In genomic region chr4:32530421-32530920, GRCm38 (mm10) we compare ENCODE assay signal across 9 mouse cellular contexts.
DNase-seq lines count a peak whose midpoint lies in the region; ATAC-seq and TF ChIP-seq lines count a peak whose summit lies in the region.
"Had no signal": no experiment of that assay in that cellular context is flagged by ENCODE, and none has a peak within 500 bp of the region (broad histone marks: within the 10 kb centered on the region; RNA-seq: fewer than 3 reads in every experiment).

No protein-coding gene starts in this region.

- no peaks in the 10 kb centered on the region for H3K36me3 ChIP-seq in kidney, postnatal 0 days (ENCODE audit: insufficient read depth, low read length)
- H3K36me3 ChIP-seq in embryonic facial prominence, embryonic 15.5 days = no peaks in the 10 kb centered on the region
- H3K36me3 ChIP-seq in hindbrain, embryonic 15.5 days = no peaks in the 10 kb centered on the region
- no peaks in the 10 kb centered on the region for H3K36me3 ChIP-seq in midbrain, postnatal 0 days (ENCODE audit: insufficient read depth, low read length)
- no peaks in the 10 kb centered on the region for H3K36me3 ChIP-seq in thymus, adult 2 months (ENCODE audit: control insufficient read depth, insufficient read depth, low read length)

- H3K4me1 ChIP-seq in kidney, postnatal 0 days (replicated peaks; ENCODE audit: insufficient read depth, low read length) = peaks cover 16% of the 10 kb centered on the region
- H3K4me1 ChIP-seq in embryonic facial prominence, embryonic 15.5 days = peaks cover 28% of the 10 kb centered on the region
- H3K4me1 ChIP-seq in hindbrain, embryonic 15.5 days (replicated peaks) = peaks cover 71% of the 10 kb centered on the region
- peaks cover 21% of the 10 kb centered on the region for H3K4me1 ChIP-seq in midbrain, postnatal 0 days (ENCODE audit: insufficient read depth, low read length)
- no peaks in the 10 kb centered on the region; the same call in 1 of the 2 replicates for H3K4me1 ChIP-seq in thymus, adult 2 months (replicated peaks; ENCODE audit: control insufficient read depth, insufficient read depth, low read length)

- no peak for ATAC-seq in kidney, postnatal 0 days (replicated peaks; ENCODE audit: low FRiP score, low read depth)
- ATAC-seq in embryonic facial prominence, embryonic 15.5 days (ENCODE audit: insufficient number of reproducible peaks, low FRiP score, low TSS enrichment, low read depth) = no peak
- no peak for ATAC-seq in hindbrain, embryonic 15.5 days (ENCODE audit: low FRiP score, low read depth)
- no peak for ATAC-seq in midbrain, postnatal 0 days (ENCODE audit: low FRiP score)

- no peak for TF ChIP-seq CTCF in kidney, postnatal 0 days (IDR thresholded peaks at IDR 0.05; ENCODE audit: low read depth)
- TF ChIP-seq CTCF in midbrain, postnatal 0 days (IDR thresholded peaks at IDR 0.05) = no peak
- no peak for TF ChIP-seq CTCF in thymus, adult 2 months (IDR thresholded peaks at IDR 0.05; ENCODE audit: borderline replicate concordance, control insufficient read depth, extremely low read depth, insufficient read depth, low read length, poor library complexity)

- H3K9ac ChIP-seq in kidney, postnatal 0 days (ENCODE audit: low read depth, low read length) = 0 out of 2 replicates have a peak overlapping the region, but pooled peaks have one; percentile 28
- no peak overlapping the region for H3K9ac ChIP-seq in embryonic facial prominence, embryonic 15.5 days
- H3K9ac ChIP-seq in hindbrain, embryonic 15.5 days = peak overlapping the region; percentile 33
- H3K9ac ChIP-seq in midbrain, postnatal 0 days (replicated peaks; ENCODE audit: low read length, poor library complexity, severe bottlenecking) = peak overlapping the region; percentile 53

- no peak overlapping the region for H3K27ac ChIP-seq in kidney, postnatal 0 days
- H3K27ac ChIP-seq in embryonic facial prominence, embryonic 15.5 days (replicated peaks) = 0 out of 2 replicates have a peak overlapping the region, but pooled peaks have one; percentile 49
- H3K27ac ChIP-seq in hindbrain, embryonic 15.5 days (replicated peaks) = peak overlapping the region; percentile 90
- H3K27ac ChIP-seq in midbrain, postnatal 0 days (ENCODE audit: low read depth, low read length) = peak overlapping the region; percentile 79
- H3K27ac ChIP-seq in thymus, adult 2 months (ENCODE audit: control insufficient read depth, insufficient read depth, low read length) = no peak overlapping the region

- peak overlapping the region; percentile 49 for H3K4me2 ChIP-seq in kidney, postnatal 0 days (ENCODE audit: low read length)
- peak overlapping the region; percentile 45 for H3K4me2 ChIP-seq in embryonic facial prominence, embryonic 15.5 days (replicated peaks)
- H3K4me2 ChIP-seq in hindbrain, embryonic 15.5 days = peak overlapping the region; percentile 55
- peak overlapping the region; percentile 51 for H3K4me2 ChIP-seq in midbrain, postnatal 0 days (ENCODE audit: low read depth, low read length, poor library complexity, severe bottlenecking)

- H3K9me3 ChIP-seq in kidney, postnatal 0 days (replicated peaks; ENCODE audit: low read length) = no peaks in the 10 kb centered on the region
- H3K9me3 ChIP-seq in embryonic facial prominence, embryonic 15.5 days (replicated peaks) = no peaks in the 10 kb centered on the region
- no peaks in the 10 kb centered on the region for H3K9me3 ChIP-seq in hindbrain, embryonic 15.5 days
- no peaks in the 10 kb centered on the region for H3K9me3 ChIP-seq in midbrain, postnatal 0 days (ENCODE audit: low read length)
- H3K9me3 ChIP-seq: megakaryocyte, embryonic 14.5 days had no signal

- DNase-seq in kidney, postnatal 0 days (ENCODE audit: low spot score) = no peak
- DNase-seq in kidney, postnatal 14 days = no peak
- peak; percentile 28 for DNase-seq in midbrain, postnatal 0 days (ENCODE audit: low spot score)
- no peak for DNase-seq in cerebellum, postnatal 10 days
- DNase-seq in cerebellum, adult 8-10 months = no peak
- no peak for DNase-seq in thymus, adult 2 months

- no peak overlapping the region for H3K4me3 ChIP-seq in kidney, postnatal 0 days (replicated peaks; ENCODE audit: low read depth, low read length)
- no peak overlapping the region for H3K4me3 ChIP-seq in embryonic facial prominence, embryonic 15.5 days (replicated peaks)
- peak overlapping the region; percentile 17 for H3K4me3 ChIP-seq in hindbrain, embryonic 15.5 days
- peak overlapping the region; percentile 23 for H3K4me3 ChIP-seq in midbrain, postnatal 0 days (ENCODE audit: low read depth, low read length)
- H3K4me3 ChIP-seq in thymus, adult 2 months (ENCODE audit: control insufficient read depth, insufficient read depth, low read length) = no peak overlapping the region

- no peaks in the 10 kb centered on the region for H3K27me3 ChIP-seq in kidney, postnatal 0 days (ENCODE audit: insufficient read depth, low read length)
- no peaks in the 10 kb centered on the region for H3K27me3 ChIP-seq in embryonic facial prominence, embryonic 15.5 days
- no peaks in the 10 kb centered on the region for H3K27me3 ChIP-seq in hindbrain, embryonic 15.5 days
- no peaks in the 10 kb centered on the region for H3K27me3 ChIP-seq in midbrain, postnatal 0 days (ENCODE audit: insufficient read depth, low read length)
- no peaks in the 10 kb centered on the region for H3K27me3 ChIP-seq in thymus, adult 2 months (ENCODE audit: control insufficient read depth, insufficient read depth, low read length)

- WGBS in kidney, postnatal 0 days = 69% methylated on average over 9 of the region's 9 CpGs
- 56% methylated on average over 9 of the region's 9 CpGs for WGBS in embryonic facial prominence, embryonic 15.5 days
- 8% methylated on average over 9 of the region's 9 CpGs for WGBS in hindbrain, embryonic 15.5 days
- 13% methylated on average over 9 of the region's 9 CpGs for whole genome bisulfite sequencing in midbrain, postnatal 0 days
- WGBS in thymus, adult 2 months = 94% methylated on average over 9 of the region's 9 CpGs

- TF ChIP-seq POLR2A in thymus, adult 2 months (IDR thresholded peaks at IDR 0.05; ENCODE audit: control insufficient read depth, extremely low read depth, insufficient read depth, low read length, poor library complexity) = no peak

Comparison
In these comparisons a context has a peak if more than half of its experiments do, and no peak if none do; other contexts are left out.
1. H3K27ac ChIP-seq: peak in embryonic facial prominence, embryonic 15.5 days (single experiment), hindbrain, embryonic 15.5 days (single experiment) and midbrain, postnatal 0 days (single experiment); none in kidney, postnatal 0 days (single experiment) and thymus, adult 2 months (single experiment).
2. H3K4me3 ChIP-seq: peak in hindbrain, embryonic 15.5 days (single experiment) and midbrain, postnatal 0 days (single experiment); none in kidney, postnatal 0 days (single experiment), embryonic facial prominence, embryonic 15.5 days (single experiment) and thymus, adult 2 months (single experiment).
3. Peak in every context shown above with its lines, with median percentiles within 50 percentile points of each other: H3K4me2 ChIP-seq.